Mouse (Mus musculus) ES-Bruce4 (cell line): ENCODE results near the gene Timm8a2. TPM values are rescaled to one million over a fixed set of nuclear protein-coding genes. Genes with fewer than 3 reads are reported as not detected.

Experiments used
- H3K27ac ChIP-seq: 2 replicates; pipeline ENCODE4 v1.5.1; 2012; ENCODE audit warnings: low read length, inconsistent platforms; ENCODE audit not compliant: insufficient read depth
- H3K27me3 ChIP-seq: 2 replicates; pipeline ENCODE4 v1.6.1; 2012; ENCODE audit warnings: mild to moderate bottlenecking, low read length, inconsistent platforms; ENCODE audit not compliant: control insufficient read depth, poor library complexity, insufficient read depth, severe bottlenecking
- H3K36me3 ChIP-seq: 2 replicates; pipeline ENCODE4 v1.6.1; 2012; ENCODE audit warnings: inconsistent platforms, mild to moderate bottlenecking, low read length, moderate library complexity; ENCODE audit not compliant: control insufficient read depth, poor library complexity, insufficient read depth, severe bottlenecking
- H3K4me1 ChIP-seq: one replicate; pipeline ENCODE4 v1.8.1; 2011; ENCODE audit warnings: low read length; ENCODE audit not compliant: control insufficient read depth, insufficient read depth
- H3K4me3 ChIP-seq: 2 replicates; pipeline ENCODE4 v1.5.1; 2011; ENCODE audit warnings: low read depth, mild to moderate bottlenecking, low read length
- H3K9ac ChIP-seq: 2 replicates; pipeline ENCODE4 v1.6.1; 2012; ENCODE audit warnings: low read depth, mild to moderate bottlenecking, inconsistent platforms; ENCODE audit not compliant: poor library complexity, severe bottlenecking
- H3K9me3 ChIP-seq: replicated peaks from 2 replicates; pipeline ENCODE4 v1.6.1; 2012; ENCODE audit warnings: mild to moderate bottlenecking, low read length, inconsistent platforms; ENCODE audit not compliant: control insufficient read depth, poor library complexity, insufficient read depth, severe bottlenecking
- CTCF ChIP-seq: IDR thresholded peaks from one replicate; pipeline ENCODE4 v1.8.1; 2011; ENCODE audit warnings: low read depth, low read length
- EP300 ChIP-seq: IDR thresholded peaks from 2 replicates; pipeline ENCODE4 v1.6.1; 2011; ENCODE audit warnings: low read depth, low read length; ENCODE audit not compliant: insufficient read depth
- POLR2A ChIP-seq: IDR thresholded peaks from one replicate; pipeline ENCODE4 v1.8.1; 2011; ENCODE audit warnings: low read length; ENCODE audit not compliant: insufficient read depth
- polyA plus RNA-seq: library from polyadenylated mRNA; stranded (reverse); fragments of >200 nt; gene quantifications from 2 replicates; pipeline ENCODE4 v1.2.4, GENCODE M21; 2011; ENCODE audit warnings: low read depth; ENCODE audit not compliant: missing spikeins, insufficient read depth, insufficient read length

Gene Timm8a2
- polyA plus RNA-seq, 1 experiment, result not detected

DNA sequence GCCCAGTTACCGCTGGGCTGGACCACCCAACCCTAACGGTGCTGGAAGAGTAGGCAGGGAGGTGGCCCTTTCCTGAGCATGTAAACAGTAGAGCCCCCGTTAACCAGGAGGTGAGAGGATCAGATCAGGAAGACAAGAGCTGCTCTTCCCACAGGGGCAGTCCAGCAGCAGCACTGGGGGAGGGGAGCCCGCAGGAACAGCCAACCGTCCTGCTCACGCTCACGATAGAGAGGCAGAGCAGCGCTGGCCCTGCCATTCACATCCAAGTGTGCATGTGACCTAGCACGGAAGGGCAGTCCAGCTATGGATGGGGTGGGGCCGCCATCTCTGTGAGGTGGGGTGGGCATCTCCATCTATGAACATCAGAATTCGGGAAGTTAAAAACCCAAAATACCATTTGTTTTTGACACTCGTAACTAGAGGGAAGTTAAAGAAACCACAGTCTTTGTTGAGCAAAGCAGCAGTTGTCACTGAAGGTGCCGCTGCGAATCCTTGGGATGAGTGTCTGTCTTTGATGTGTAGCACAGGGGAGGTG, 21.0 kb upstream of the Timm8a2 start:
- Histone ChIP-seq H3K36me3 (no peaks in the 10 kb centered on the region), H3K9ac (no peak overlapping the region), H3K4me1 (no peaks in the 10 kb centered on the region), H3K27me3 (no peaks in the 10 kb centered on the region), H3K4me3 (no peak overlapping the region), H3K9me3 (no peaks in the 10 kb centered on the region), H3K27ac (no peak overlapping the region)
- TF ChIP-seq CTCF (no peak), POLR2A (no peak), EP300 (no peak)

GRCm38 (mm10) chr14:122017958-122018357, 16.5 kb upstream of the Timm8a2 start:
- Histone ChIP-seq H3K27ac (no peak overlapping the region), H3K4me3 (no peak overlapping the region), H3K27me3 (no peaks in the 10 kb centered on the region), H3K36me3 (no peaks in the 10 kb centered on the region), H3K9me3 (no peaks in the 10 kb centered on the region), H3K9ac (no peak overlapping the region), H3K4me1 (no peaks in the 10 kb centered on the region)
- TF ChIP-seq EP300, result no peak
- TF ChIP-seq POLR2A, result no peak
- TF ChIP-seq CTCF, result no peak

GRCm38 (mm10) chr14:122019389-122019788, 15.1 kb upstream of the Timm8a2 start:
- Histone ChIP-seq H3K4me1 (no peaks in the 10 kb centered on the region), H3K9me3 (no peaks in the 10 kb centered on the region), H3K27ac (no peak overlapping the region), H3K36me3 (no peaks in the 10 kb centered on the region), H3K27me3 (no peaks in the 10 kb centered on the region), H3K4me3 (no peak overlapping the region), H3K9ac (no peak overlapping the region)
- TF ChIP-seq EP300, result no peak
- TF ChIP-seq POLR2A, result no peak
- no peak for TF ChIP-seq CTCF

- Histone ChIP-seq H3K4me3 (no peak overlapping the region), H3K27me3 (no peaks in the 10 kb centered on the region), H3K4me1 (no peaks in the 10 kb centered on the region), H3K36me3 (no peaks in the 10 kb centered on the region), H3K27ac (no peak overlapping the region), H3K9me3 (no peaks in the 10 kb centered on the region), H3K9ac (no peak overlapping the region)
- TF ChIP-seq EP300 (no peak), CTCF (no peak), POLR2A (no peak)
Observed at GRCm38 (mm10) chr14:122020567-122020966, 13.9 kb upstream of the Timm8a2 start.

GRCm38 (mm10) chr14:122023054-122023453, 11.4 kb upstream of the Timm8a2 start:
- H3K4me3 ChIP-seq, result no peak overlapping the region
- H3K27me3 ChIP-seq, result no peaks in the 10 kb centered on the region
- H3K9me3 ChIP-seq, result no peaks in the 10 kb centered on the region
- no peak overlapping the region for H3K9ac ChIP-seq
- TF ChIP-seq CTCF (no peak), POLR2A (no peak), EP300 (no peak)
- no peak overlapping the region for H3K27ac ChIP-seq
- H3K4me1 ChIP-seq, result peaks cover 2% of the 10 kb centered on the region
- no peaks in the 10 kb centered on the region for H3K36me3 ChIP-seq

GRCm38 (mm10) chr14:122023928-122024327, 10.5 kb upstream of the Timm8a2 start:
- no peak overlapping the region for H3K4me3 ChIP-seq
- no peak overlapping the region for H3K27ac ChIP-seq
- no peak overlapping the region for H3K9ac ChIP-seq
- H3K27me3 ChIP-seq, result no peaks in the 10 kb centered on the region
- H3K4me1 ChIP-seq, result peaks cover 2% of the 10 kb centered on the region
- no peaks in the 10 kb centered on the region for H3K9me3 ChIP-seq
- TF ChIP-seq EP300, result no peak
- TF ChIP-seq POLR2A, result no peak
- TF ChIP-seq CTCF, result no peak
- no peaks in the 10 kb centered on the region for H3K36me3 ChIP-seq
